Mouse (Mus musculus) CH12.LX (cell line): Measurements from ENCODE around the gene Sec1. TPM values are rescaled to one million over a fixed set of nuclear protein-coding genes. Genes with fewer than 3 reads are reported as not detected.
"Not testable (repeated sequence)": the region's sequence is repeated elsewhere in the genome, so short reads cannot be mapped to it uniquely, and the experiment has no call there.

Source experiments
- DNase-seq: peaks from one replicate; pipeline ENCODE4 v3.0.0-alpha.2; 2013; ENCODE audit errors: extremely low read depth
- H3K27ac ChIP-seq: 2 replicates; pipeline ENCODE4 v1.5.1; 2012; ENCODE audit warnings: low read depth, mild to moderate bottlenecking, control low read depth, moderate library complexity; ENCODE audit not compliant: insufficient read depth
- H3K27me3 ChIP-seq: replicated peaks from 2 replicates; pipeline ENCODE3; 2012; ENCODE audit warnings: inconsistent platforms
- H3K36me3 ChIP-seq, 2 experiments: replicated peaks in 1 of 2; 2 replicates each; pipeline versions ENCODE3 to v1.6.1; 2012; ENCODE audit warnings: inconsistent platforms in 1 of 2, low read length in 1 of 2, mild to moderate bottlenecking in 1 of 2, mixed read lengths in 1 of 2, moderate library complexity in 1 of 2; ENCODE audit not compliant: control insufficient read depth in 1 of 2, insufficient read depth in 1 of 2
- H3K4me1 ChIP-seq, 2 experiments: 2 replicates each; pipeline ENCODE4 v1.6.1; 2012; ENCODE audit warnings: inconsistent platforms in 1 of 2, moderate library complexity in 1 of 2; ENCODE audit not compliant: insufficient read depth in 2 of 2, control insufficient read depth in 1 of 2
- H3K4me2 ChIP-seq: 2 replicates; pipeline ENCODE4 v1.6.1; 2012; ENCODE audit warnings: low read depth, mild to moderate bottlenecking, control low read depth; ENCODE audit not compliant: poor library complexity, insufficient read depth, severe bottlenecking
- H3K4me3 ChIP-seq, 3 experiments: fragments of 150-350 bp in 1 of 3; sonication (generic) in 1 of 3; replicated peaks in 1 of 3; 2 replicates each; pipeline versions ENCODE3 to v1.5.1; 2011 to 2012; ENCODE audit warnings: low read depth in 2 of 3, low read length in 2 of 3, mild to moderate bottlenecking in 2 of 3, moderate library complexity in 2 of 3, control low read depth in 1 of 3, improper control_type of control experiment in 1 of 3, inconsistent platforms in 1 of 3, mixed read lengths in 1 of 3; ENCODE audit not compliant: poor library complexity in 1 of 3
- H3K79me2 ChIP-seq: replicated peaks from 2 replicates; pipeline ENCODE4 v1.6.1; 2012; ENCODE audit warnings: mild to moderate bottlenecking, moderate library complexity; ENCODE audit not compliant: control insufficient read depth, poor library complexity, insufficient read depth, severe bottlenecking; ENCODE audit errors: extremely low read depth
- H3K9ac ChIP-seq: 2 replicates; pipeline ENCODE4 v1.6.1; 2012; ENCODE audit warnings: low read depth, mild to moderate bottlenecking, control low read depth, moderate library complexity; ENCODE audit not compliant: insufficient read depth
- H3K9me3 ChIP-seq: replicated peaks from 2 replicates; pipeline ENCODE3; 2012; ENCODE audit warnings: low read length, inconsistent platforms, mixed read lengths
- CHD1 ChIP-seq: IDR thresholded peaks from 2 replicates; pipeline ENCODE4 v1.6.1; 2012; ENCODE audit warnings: low read depth, low read length, improper control_type of control experiment, inconsistent platforms
- E2F4 ChIP-seq: IDR thresholded peaks from 2 replicates; pipeline ENCODE4 v1.6.1; 2011; ENCODE audit warnings: low read depth, low read length, improper control_type of control experiment; ENCODE audit not compliant: insufficient replicate concordance
- ELF1 ChIP-seq: IDR thresholded peaks from 2 replicates; pipeline ENCODE4 v1.6.1; 2014; ENCODE audit warnings: low read depth, mild to moderate bottlenecking, inconsistent platforms, low read length, improper control_type of control experiment
- ETS1 ChIP-seq: conservative IDR thresholded peaks from 2 replicates; pipeline ENCODE4 v1.6.1; 2012; ENCODE audit warnings: low read depth, mild to moderate bottlenecking, inconsistent platforms, low read length, improper control_type of control experiment, moderate library complexity
- GABPA ChIP-seq: IDR thresholded peaks from 2 replicates; pipeline ENCODE4 v1.6.1; 2012; ENCODE audit warnings: low read depth, low read length, improper control_type of control experiment, inconsistent platforms; ENCODE audit not compliant: insufficient replicate concordance
- HCFC1 ChIP-seq: IDR thresholded peaks from 2 replicates; pipeline ENCODE4 v1.6.1; 2012; ENCODE audit warnings: low read depth, mild to moderate bottlenecking, inconsistent platforms, low read length, improper control_type of control experiment
- JUN ChIP-seq: IDR thresholded peaks from 2 replicates; pipeline ENCODE4 v1.6.1; 2011; ENCODE audit warnings: low read depth, mild to moderate bottlenecking, low read length, improper control_type of control experiment, moderate library complexity; ENCODE audit not compliant: insufficient read depth
- MAZ ChIP-seq: IDR thresholded peaks from 2 replicates; pipeline ENCODE4 v1.6.1; 2012; ENCODE audit warnings: low read depth, mild to moderate bottlenecking, inconsistent platforms, low read length, improper control_type of control experiment, moderate library complexity
- MEF2A ChIP-seq: IDR thresholded peaks from 2 replicates; pipeline ENCODE4 v1.6.1; 2014; ENCODE audit warnings: low read depth, mild to moderate bottlenecking, inconsistent platforms, low read length, improper control_type of control experiment, borderline replicate concordance
- MXI1 ChIP-seq: IDR thresholded peaks from 2 replicates; pipeline ENCODE4 v1.6.1; 2011; ENCODE audit warnings: mild to moderate bottlenecking, low read depth, low read length, improper control_type of control experiment
- MYC ChIP-seq: IDR thresholded peaks from 2 replicates; pipeline ENCODE4 v1.6.1; 2011; ENCODE audit warnings: low read depth, mild to moderate bottlenecking, improper control_type of control experiment, low read length
- NELFE ChIP-seq: IDR thresholded peaks from 2 replicates; pipeline ENCODE4 v1.6.1; 2011; ENCODE audit warnings: low read depth, low read length, improper control_type of control experiment
- NRF1 ChIP-seq: IDR thresholded peaks from 2 replicates; pipeline ENCODE4 v1.6.1; 2014; ENCODE audit warnings: low read depth, mild to moderate bottlenecking, inconsistent platforms, low read length, improper control_type of control experiment, moderate library complexity
- POLR2A ChIP-seq: IDR thresholded peaks from 2 replicates; pipeline ENCODE4 v1.6.1; 2011; ENCODE audit warnings: low read depth, mild to moderate bottlenecking, improper control_type of control experiment, low read length
- POLR2AphosphoS2 ChIP-seq: IDR thresholded peaks from 2 replicates; pipeline ENCODE4 v1.6.1; 2011; ENCODE audit warnings: low read depth, low read length, improper control_type of control experiment
- RCOR1 ChIP-seq: conservative IDR thresholded peaks from 2 replicates; pipeline ENCODE4 v1.6.1; 2012; ENCODE audit warnings: low read depth, mild to moderate bottlenecking, inconsistent platforms, low read length, improper control_type of control experiment
- SIN3A ChIP-seq: IDR thresholded peaks from 2 replicates; pipeline ENCODE4 v1.6.1; 2012; ENCODE audit warnings: low read length, improper control_type of control experiment, inconsistent platforms
- SMC3 ChIP-seq: IDR thresholded peaks from 2 replicates; pipeline ENCODE4 v1.6.1; 2011; ENCODE audit warnings: low read depth, low read length, improper control_type of control experiment
- TBP ChIP-seq: conservative IDR thresholded peaks from 2 replicates; pipeline ENCODE4 v1.6.1; 2011; ENCODE audit warnings: low read depth, low read length, improper control_type of control experiment
- TCF12 ChIP-seq: IDR thresholded peaks from 2 replicates; pipeline ENCODE4 v1.6.1; 2014; ENCODE audit warnings: low read depth, mild to moderate bottlenecking, inconsistent platforms, low read length, improper control_type of control experiment
- UBTF ChIP-seq: IDR thresholded peaks from 2 replicates; pipeline ENCODE4 v1.6.1; 2012; ENCODE audit warnings: low read depth, mild to moderate bottlenecking, inconsistent platforms, low read length, improper control_type of control experiment, moderate library complexity
- USF1 ChIP-seq: IDR thresholded peaks from 2 replicates; pipeline ENCODE4 v1.6.1; 2014; ENCODE audit warnings: low read depth, mild to moderate bottlenecking, inconsistent platforms, low read length, improper control_type of control experiment
- USF2 ChIP-seq: conservative IDR thresholded peaks from 2 replicates; pipeline ENCODE4 v1.6.1; 2011; ENCODE audit warnings: low read depth, low read length, improper control_type of control experiment
- ZNF384 ChIP-seq: IDR thresholded peaks from 2 replicates; pipeline ENCODE4 v1.6.1; 2012; ENCODE audit warnings: low read depth, low read length, improper control_type of control experiment, inconsistent platforms
- dilution Hi-C: fragments of 300-500 bp; cut with MboI; formaldehyde crosslinking; loops from 2 replicates; pipeline ENCODE4 v1.14.3; 2020; ENCODE audit warnings: low sequenced_read_pairs; ENCODE audit not compliant: extremely low pct_unique_long_range_greater_than_20kb, extremely low pct_ligation_motif_present
- in situ Hi-C: fragments of 300-500 bp; cut with MboI; formaldehyde crosslinking; loops from 3 replicates; pipeline ENCODE4 v1.14.3; 2019; ENCODE audit warnings: low sequenced_read_pairs, low pct_ligation_motif_present, low pct_unique_long_range_greater_than_20kb, mixed read lengths
- polyA plus RNA-seq: library from polyadenylated mRNA; unstranded; fragments of >175 nt; gene quantifications from 2 replicates; pipeline ENCODE4 v1.2.1, GENCODE M21; 2012; ENCODE audit warnings: low read depth; ENCODE audit not compliant: insufficient read length
- total RNA-seq, 2 experiments: library from RNA; depleted of rRNA; stranded (reverse); fragments of 300-350 nt in 1 of 2; fragments of >200 nt in 1 of 2; gene quantifications; 2 replicates each; pipeline ENCODE4 v1.2.3; 2012 to 2014

Gene Sec1
- total and polyA plus RNA-seq, 3 experiments = 0.08 to 0.33 (median 0.26) TPM

DNA sequence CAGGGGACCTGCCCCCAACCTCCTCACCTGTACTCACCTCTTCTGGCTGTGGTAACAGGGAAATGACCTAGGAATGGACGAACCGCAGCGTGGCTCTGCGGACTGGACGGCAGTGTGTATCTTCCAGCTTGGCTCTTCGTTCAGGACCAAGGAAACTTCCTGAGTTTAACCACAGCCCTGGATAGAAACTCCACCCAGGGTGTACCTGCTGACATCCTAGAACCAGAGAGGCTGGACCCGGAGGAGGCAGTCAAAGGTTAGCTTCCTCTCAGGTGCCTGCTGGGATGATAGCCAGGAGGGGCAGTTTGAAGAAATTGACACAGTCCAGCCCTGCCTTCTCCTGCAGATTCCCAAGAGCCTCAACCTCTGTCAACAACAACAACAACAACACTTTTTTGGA is 28.0 kb downstream of the Sec1 start, which contains the start of gene Fut2:
Fut2 (minus strand) TSS at position 234 of the 400 bp plus-strand sequence.
- Histone ChIP-seq H3K27ac (no peak within 1 kb of the TSS), H3K36me3 (no peaks in the 10 kb centered on the region), H3K9ac (no peak within 1 kb of the TSS), H3K4me1 (peaks cover 0 to 7% of the 10 kb centered on the region in 2 experiments; a peak in 1 of 4 replicates), H3K4me3 (no peak within 1 kb of the TSS), H3K4me2 (no peak within 1 kb of the TSS), H3K27me3 (peaks cover 1% of the 10 kb centered on the region), H3K9me3 (peaks cover 10% of the 10 kb centered on the region), H3K79me2 (no peaks in the 10 kb centered on the region)
- DNase-seq = no peak
- dilution Hi-C loops (no loop called here), in situ Hi-C loops (no loop called here)
- TF ChIP-seq MXI1 (no peak), GABPA (no peak), POLR2A (no peak), MEF2A (no peak), USF2 (no peak), JUN (no peak), RCOR1 (no peak), MAZ (no peak), NRF1 (no peak), E2F4 (no peak), TBP (no peak), ELF1 (no peak), HCFC1 (no peak), NELFE (no peak), SMC3 (no peak), ETS1 (no peak), SIN3A (no peak)

DNA sequence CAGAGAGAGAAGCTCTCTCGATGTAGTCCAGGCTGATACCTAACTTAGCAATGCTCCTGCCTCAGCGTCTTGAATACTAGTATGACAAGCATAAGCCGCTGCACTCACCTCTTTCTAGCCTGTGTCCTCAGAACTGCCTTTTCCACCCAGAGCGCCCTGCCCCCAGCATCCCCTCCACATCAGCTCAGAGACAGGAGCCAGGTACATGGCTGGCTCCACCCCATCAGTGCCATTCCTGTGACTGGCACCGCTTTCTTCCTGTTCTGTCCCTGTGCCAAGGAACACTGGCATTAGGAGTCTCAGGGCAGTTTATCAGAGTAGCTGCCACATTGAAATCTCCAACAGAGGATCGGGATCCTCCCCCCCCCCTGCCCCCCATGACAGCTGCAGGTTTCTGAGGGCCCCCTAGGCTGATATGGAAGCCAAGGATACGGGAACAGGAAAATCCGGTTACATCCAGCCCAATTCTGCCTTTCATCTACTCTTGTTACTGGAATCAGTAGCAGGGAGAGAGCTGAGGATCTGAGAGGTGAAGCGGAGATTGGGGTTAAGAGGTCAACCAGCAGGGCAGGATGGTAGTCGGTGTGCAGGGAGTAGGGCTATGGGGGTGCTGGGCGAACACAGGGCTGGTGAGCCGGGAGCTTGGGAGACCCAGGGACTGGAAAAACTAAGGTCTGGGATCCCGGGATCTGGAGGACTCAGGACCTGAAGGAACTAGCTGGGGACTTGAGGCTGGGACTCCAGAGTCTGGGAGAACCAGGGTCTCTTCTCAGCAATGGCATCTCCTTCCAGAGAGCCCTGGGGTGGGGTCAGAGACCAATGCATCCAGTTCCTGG is 28.7 kb downstream of the Sec1 start:
- peaks cover 0 to 5% of the 10 kb centered on the region in 2 experiments; a peak in 1 of 4 replicates for H3K4me1 ChIP-seq
- in situ Hi-C loops (no loop called here), dilution Hi-C loops (no loop called here)
- no peak for DNase-seq
- no peak overlapping the region for H3K9ac ChIP-seq
- no peak overlapping the region for H3K27ac ChIP-seq
- peaks cover 1% of the 10 kb centered on the region for H3K27me3 ChIP-seq
- TF ChIP-seq NRF1 = no peak
- no peak for TF ChIP-seq ETS1
- TF ChIP-seq USF1 = no peak
- TF ChIP-seq MYC = no peak
- TF ChIP-seq ZNF384 = no peak
- no peak for TF ChIP-seq CHD1
- no peak for TF ChIP-seq SIN3A
- no peak for TF ChIP-seq TCF12
- no peak for TF ChIP-seq GABPA
- TF ChIP-seq UBTF = no peak
- no peak for TF ChIP-seq POLR2AphosphoS2
- no peak for TF ChIP-seq RCOR1
- TF ChIP-seq JUN = no peak
- H3K4me3 ChIP-seq = no peak overlapping the region
- H3K79me2 ChIP-seq = no peaks in the 10 kb centered on the region
- H3K9me3 ChIP-seq = peaks cover 10% of the 10 kb centered on the region
- H3K4me2 ChIP-seq = no peak overlapping the region
- no peaks in the 10 kb centered on the region for H3K36me3 ChIP-seq

DNA sequence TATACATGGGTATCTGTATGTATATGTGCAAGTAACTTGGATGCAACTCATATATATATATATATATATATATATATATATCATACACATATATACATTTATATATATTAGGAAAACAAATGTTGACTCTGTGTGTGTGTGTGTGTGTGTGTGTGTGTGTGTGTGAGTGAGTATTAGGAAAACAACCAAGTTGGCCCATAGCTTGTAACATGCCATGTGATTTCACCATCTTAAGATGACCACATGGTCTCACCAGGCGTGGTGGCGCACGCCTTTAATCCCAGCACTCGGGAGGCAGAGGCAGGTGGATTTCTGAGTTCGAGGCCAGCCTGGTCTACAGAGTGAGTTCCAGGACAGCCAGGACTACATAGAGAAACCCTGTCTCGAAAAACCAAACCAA is 32.5 kb downstream of the Sec1 start:
- dilution Hi-C loops, H3K4me3 ChIP-seq, in situ Hi-C loops, DNase-seq, H3K27me3 ChIP-seq, H3K79me2 ChIP-seq, H3K9ac ChIP-seq, H3K4me2 ChIP-seq, H3K27ac ChIP-seq, H3K4me1 ChIP-seq, H3K36me3 ChIP-seq: not testable (repeated sequence)
- H3K9me3 ChIP-seq = peaks cover 13% of the 10 kb centered on the region
